Mouse (Mus musculus): ENCODE results near the gene Ash1l.
A peak's percentile ranks its signal among the peaks of the same experiment; 100 is the strongest.

DNA sequence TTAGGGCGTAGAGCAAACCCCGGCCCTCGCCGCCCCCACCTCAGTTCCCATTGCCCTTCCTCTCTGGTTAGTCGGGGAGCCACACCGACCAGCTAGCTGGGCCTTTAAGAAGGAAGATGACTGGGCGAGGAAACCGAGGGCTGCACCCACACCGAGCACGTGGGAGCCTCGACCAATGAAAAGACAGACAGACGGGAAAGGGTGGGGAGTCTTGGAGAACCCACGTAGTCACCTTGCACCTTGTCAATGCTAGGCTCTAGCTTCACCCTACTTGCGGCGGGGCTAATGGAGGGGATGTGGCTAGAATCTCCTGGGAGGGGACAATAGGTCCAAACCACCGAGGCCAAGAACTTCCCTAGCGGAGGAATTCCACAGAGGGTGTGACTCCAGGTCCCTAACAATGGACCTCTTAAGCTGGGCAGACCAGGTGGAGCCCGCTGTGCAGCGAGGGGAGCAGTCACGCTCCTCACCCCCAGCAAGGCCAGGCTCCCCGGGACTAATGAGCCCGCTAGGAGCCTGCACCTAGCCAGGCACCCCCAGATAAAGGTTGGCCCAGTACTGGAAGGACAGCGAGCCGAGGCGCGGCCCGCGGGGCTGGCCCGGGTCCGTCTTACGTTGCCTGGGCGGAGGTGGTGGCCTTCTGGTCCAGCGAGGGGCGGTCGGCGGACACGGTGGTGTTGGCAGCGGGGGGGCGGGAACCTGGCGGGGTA lies 139.6 kb downstream of the Ash1l start:
- TF ChIP-seq POLR2A (IDR thresholded peaks at IDR 0.05; ENCODE audit: extremely low read depth, insufficient read depth, low read length): peak; percentile 88
- no peak for TF ChIP-seq CTCF (IDR thresholded peaks at IDR 0.05; ENCODE audit: extremely low read depth, insufficient read depth, low read length)

All from cortical plate, adult 2 months (tissue).